Mouse (Mus musculus) MEL (cell line): ENCODE results near the gene Hlf. TPM values are rescaled to one million over a fixed set of nuclear protein-coding genes. Genes with fewer than 3 reads are reported as not detected.

Experiments
- DNase-seq: peaks from one replicate; pipeline ENCODE4 v3.0.0; 2011; ENCODE audit warnings: low read depth, low spot score
- H3K27ac ChIP-seq: 2 replicates; pipeline ENCODE4 v1.5.1; 2012; ENCODE audit warnings: low read depth, mild to moderate bottlenecking, control low read depth, low read length, moderate library complexity; ENCODE audit not compliant: control insufficient read depth
- H3K27me3 ChIP-seq, 2 experiments: fragments of 150-350 bp in 1 of 2; sonication (generic) in 1 of 2; 2 replicates each; pipeline ENCODE4 v1.6.1; 2012; ENCODE audit warnings: low read length in 2 of 2, mild to moderate bottlenecking in 2 of 2, improper control_type of control experiment in 1 of 2, moderate library complexity in 1 of 2; ENCODE audit not compliant: insufficient read depth in 2 of 2, control insufficient read depth in 1 of 2
- H3K36me3 ChIP-seq, 2 experiments: 2 replicates each; pipeline ENCODE4 v1.6.1; 2012 to 2014; ENCODE audit warnings: low read length in 2 of 2, improper control_type of control experiment in 1 of 2, inconsistent platforms in 1 of 2, mild to moderate bottlenecking in 1 of 2; ENCODE audit not compliant: insufficient read depth in 2 of 2, control insufficient read depth in 1 of 2
- H3K4me1 ChIP-seq, 2 experiments: fragments of 150-350 bp in 1 of 2; sonication (generic) in 1 of 2; 2 replicates each; pipeline ENCODE4 v1.6.1; 2012; ENCODE audit warnings: low read length in 2 of 2, improper control_type of control experiment in 1 of 2, mild to moderate bottlenecking in 1 of 2; ENCODE audit not compliant: insufficient read depth in 2 of 2, control insufficient read depth in 1 of 2
- H3K4me3 ChIP-seq, 2 experiments: fragments of 150-350 bp in 1 of 2; sonication (generic) in 1 of 2; 2 replicates each; pipeline ENCODE4 v1.5.1; 2012; ENCODE audit warnings: low read depth in 2 of 2, low read length in 2 of 2, mild to moderate bottlenecking in 2 of 2, moderate library complexity in 2 of 2, control low read depth in 1 of 2, improper control_type of control experiment in 1 of 2; ENCODE audit not compliant: control insufficient read depth in 1 of 2, insufficient read depth in 1 of 2
- H3K79me2 ChIP-seq: 2 replicates; pipeline ENCODE4 v1.6.1; 2012; ENCODE audit warnings: mild to moderate bottlenecking, low read length, moderate library complexity; ENCODE audit not compliant: control insufficient read depth, poor library complexity, insufficient read depth
- H3K9ac ChIP-seq: 2 replicates; pipeline ENCODE4 v1.6.1; 2012; ENCODE audit warnings: low read depth, mild to moderate bottlenecking, control low read depth, low read length, moderate library complexity; ENCODE audit not compliant: control insufficient read depth, poor library complexity, severe bottlenecking
- H3K9me3 ChIP-seq: fragments of 150-350 bp; sonication (generic); replicated peaks from 2 replicates; pipeline ENCODE4 v1.6.1; 2012; ENCODE audit warnings: mild to moderate bottlenecking, low read length, improper control_type of control experiment, moderate library complexity; ENCODE audit not compliant: insufficient read depth
- BHLHE40 ChIP-seq: IDR thresholded peaks from 2 replicates; pipeline ENCODE4 v1.6.1; 2012; ENCODE audit warnings: low read depth, mild to moderate bottlenecking, inconsistent platforms, low read length, improper control_type of control experiment, borderline replicate concordance
- CHD1 ChIP-seq: IDR thresholded peaks from 2 replicates; pipeline ENCODE4 v1.6.1; 2012; ENCODE audit warnings: low read depth, mild to moderate bottlenecking, inconsistent platforms, low read length, improper control_type of control experiment
- CHD2 ChIP-seq: IDR thresholded peaks from 2 replicates; pipeline ENCODE4 v1.6.1; 2011; ENCODE audit warnings: low read length, improper control_type of control experiment
- CTCF ChIP-seq, 3 experiments: IDR thresholded peaks in 2 of 3; conservative IDR thresholded peaks in 1 of 3; 2 replicates each; pipeline ENCODE4 v1.5.1; 2011 to 2012; ENCODE audit warnings: low read length in 3 of 3, low read depth in 2 of 3, mild to moderate bottlenecking in 2 of 3, improper control_type of control experiment in 1 of 3, inconsistent platforms in 1 of 3, mixed read lengths in 1 of 3, moderate library complexity in 1 of 3; ENCODE audit not compliant: control insufficient read depth in 1 of 3, insufficient read depth in 1 of 3, poor library complexity in 1 of 3, severe bottlenecking in 1 of 3
- E2F4 ChIP-seq: IDR thresholded peaks from 2 replicates; pipeline ENCODE4 v1.6.1; 2011; ENCODE audit warnings: low read depth, low read length, improper control_type of control experiment, borderline replicate concordance
- EP300 ChIP-seq, 2 experiments: IDR thresholded peaks; 2 replicates each; pipeline ENCODE4 v1.6.1; 2011; ENCODE audit warnings: improper control_type of control experiment in 2 of 2, low read length in 2 of 2, low read depth in 1 of 2, mild to moderate bottlenecking in 1 of 2
- GABPA ChIP-seq: IDR thresholded peaks from 2 replicates; pipeline ENCODE4 v1.6.1; 2012; ENCODE audit warnings: low read depth, mild to moderate bottlenecking, inconsistent platforms, low read length, improper control_type of control experiment, moderate library complexity
- GATA1 ChIP-seq: IDR thresholded peaks from 2 replicates; pipeline ENCODE4 v1.6.1; 2011; ENCODE audit warnings: low read depth, low read length, improper control_type of control experiment
- KAT2A ChIP-seq: conservative IDR thresholded peaks from 2 replicates; pipeline ENCODE4 v1.6.1; 2012; ENCODE audit warnings: low read depth, low read length, improper control_type of control experiment, inconsistent platforms
- MAFK ChIP-seq: IDR thresholded peaks from 2 replicates; pipeline ENCODE4 v1.6.1; 2011; ENCODE audit warnings: low read depth, mild to moderate bottlenecking, low read length, improper control_type of control experiment, borderline replicate concordance
- MEF2A ChIP-seq: IDR thresholded peaks from 2 replicates; pipeline ENCODE4 v1.6.1; 2014; ENCODE audit warnings: low read depth, mild to moderate bottlenecking, inconsistent platforms, low read length, improper control_type of control experiment; ENCODE audit not compliant: poor library complexity, insufficient replicate concordance, severe bottlenecking; ENCODE audit errors: extremely low read depth
- POLR2A ChIP-seq, 2 experiments: IDR thresholded peaks; 2 replicates each; pipeline ENCODE4 v1.6.1; 2011 to 2012; ENCODE audit warnings: low read length in 2 of 2, mild to moderate bottlenecking in 2 of 2, control low read depth in 1 of 2, improper control_type of control experiment in 1 of 2, low read depth in 1 of 2, moderate library complexity in 1 of 2; ENCODE audit not compliant: control insufficient read depth in 1 of 2, insufficient read depth in 1 of 2, poor library complexity in 1 of 2
- POLR2AphosphoS5 ChIP-seq: IDR thresholded peaks from 2 replicates; pipeline ENCODE4 v1.6.1; 2012; ENCODE audit warnings: low read depth, borderline replicate concordance, mild to moderate bottlenecking, inconsistent platforms, low read length, moderate library complexity, mixed read lengths
- RAD21 ChIP-seq: IDR thresholded peaks from 2 replicates; pipeline ENCODE4 v1.6.1; 2011; ENCODE audit warnings: mild to moderate bottlenecking, low read depth, low read length, improper control_type of control experiment
- RCOR1 ChIP-seq: IDR thresholded peaks from 2 replicates; pipeline ENCODE4 v1.6.1; 2012; ENCODE audit warnings: low read depth, mild to moderate bottlenecking, inconsistent platforms, low read length, improper control_type of control experiment
- SIN3A ChIP-seq: IDR thresholded peaks from 2 replicates; pipeline ENCODE4 v1.6.1; 2012; ENCODE audit warnings: low read length, improper control_type of control experiment, inconsistent platforms
- SMC3 ChIP-seq: IDR thresholded peaks from 2 replicates; pipeline ENCODE4 v1.6.1; 2011; ENCODE audit warnings: low read depth, low read length, improper control_type of control experiment
- TBP ChIP-seq: IDR thresholded peaks from 2 replicates; pipeline ENCODE4 v1.8.0; 2011; ENCODE audit warnings: low read depth, low read length, improper control_type of control experiment
- TCF12 ChIP-seq: IDR thresholded peaks from 2 replicates; pipeline ENCODE4 v1.6.1; 2014; ENCODE audit warnings: low read depth, mild to moderate bottlenecking, inconsistent platforms, low read length, improper control_type of control experiment, moderate library complexity
- UBTF ChIP-seq: IDR thresholded peaks from 2 replicates; pipeline ENCODE4 v1.6.1; 2012; ENCODE audit warnings: low read depth, mild to moderate bottlenecking, inconsistent platforms, low read length, improper control_type of control experiment, moderate library complexity, borderline replicate concordance; ENCODE audit not compliant: insufficient read depth
- USF1 ChIP-seq: IDR thresholded peaks from 2 replicates; pipeline ENCODE4 v1.6.1; 2014; ENCODE audit warnings: low read depth, mild to moderate bottlenecking, inconsistent platforms, low read length, improper control_type of control experiment, moderate library complexity
- ZKSCAN1 ChIP-seq: IDR thresholded peaks from 2 replicates; pipeline ENCODE4 v1.6.1; 2012; ENCODE audit warnings: low read depth, mild to moderate bottlenecking, inconsistent platforms, low read length, improper control_type of control experiment, moderate library complexity
- ZNF384 ChIP-seq: IDR thresholded peaks from 2 replicates; pipeline ENCODE4 v1.6.1; 2012; ENCODE audit warnings: low read depth, mild to moderate bottlenecking, inconsistent platforms, low read length, improper control_type of control experiment
- polyA plus RNA-seq, 2 experiments: library from polyadenylated mRNA; stranded (reverse) in 1 of 2; unstranded in 1 of 2; fragments of >175 nt in 1 of 2; fragments of >200 nt in 1 of 2; gene quantifications; 2 replicates each; pipeline versions ENCODE4 v1.2.1 to v1.2.4; 2012; ENCODE audit warnings: low replicate concordance in 2 of 2, low read depth in 1 of 2; ENCODE audit not compliant: insufficient read length in 2 of 2, insufficient read depth in 1 of 2, missing spikeins in 1 of 2
- total RNA-seq: library from RNA; depleted of rRNA; stranded (reverse); fragments of 300-350 nt; gene quantifications from 2 replicates; pipeline ENCODE4 v1.2.3, GENCODE M21; 2012

Hlf gene
- total and polyA plus RNA-seq, 3 experiments = 0.42 to 1.5 TPM; not detected in 1

DNA sequence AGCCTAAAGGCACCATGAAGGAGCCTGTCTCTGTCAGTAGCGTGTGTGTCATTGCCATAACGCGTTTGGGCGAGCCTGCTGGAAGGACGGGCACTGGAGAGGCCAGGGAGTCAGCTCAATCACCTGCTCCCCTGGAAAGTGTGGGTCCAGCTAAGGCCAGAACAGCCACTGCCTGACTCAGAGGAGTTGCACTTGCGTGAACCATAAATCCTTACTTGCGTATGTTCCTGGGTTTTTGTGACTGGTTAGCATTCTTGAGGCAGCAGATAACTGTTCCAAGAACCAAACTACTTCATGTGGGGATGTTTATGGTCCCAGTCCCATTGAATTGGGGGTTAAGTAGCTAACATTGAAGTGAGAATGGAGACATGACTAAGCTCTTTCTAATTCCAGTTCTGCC lies 38.0 kb downstream of the Hlf start:
- Histone ChIP-seq H3K36me3 (no peaks in the 10 kb centered on the region), H3K27ac (no peak overlapping the region), H3K9me3 (no peaks in the 10 kb centered on the region), H3K4me1 (no peaks in the 10 kb centered on the region), H3K4me3 (no peak overlapping the region), H3K9ac (no peak overlapping the region), H3K27me3 (no peaks in the 10 kb centered on the region), H3K79me2 (no peaks in the 10 kb centered on the region)
- no peak for TF ChIP-seq E2F4
- TF ChIP-seq CTCF (IDR thresholded peaks at IDR 0.05 in 2 of 3, conservative IDR thresholded peaks at IDR 0.05 in 1 of 3; ENCODE audit: control insufficient read depth in 1 of 3, insufficient read depth in 1 of 3, low read depth in 2 of 3, low read length in 3 of 3, poor library complexity in 1 of 3, severe bottlenecking in 1 of 3) = no peak
- no peak for TF ChIP-seq CHD1
- TF ChIP-seq EP300 (IDR thresholded peaks at IDR 0.05; ENCODE audit: low read depth in 1 of 2, low read length in 2 of 2) = no peak
- no peak for TF ChIP-seq MEF2A
- no peak for TF ChIP-seq POLR2AphosphoS5
- no peak for TF ChIP-seq ZNF384
- TF ChIP-seq RCOR1 = no peak
- no peak for DNase-seq

DNA sequence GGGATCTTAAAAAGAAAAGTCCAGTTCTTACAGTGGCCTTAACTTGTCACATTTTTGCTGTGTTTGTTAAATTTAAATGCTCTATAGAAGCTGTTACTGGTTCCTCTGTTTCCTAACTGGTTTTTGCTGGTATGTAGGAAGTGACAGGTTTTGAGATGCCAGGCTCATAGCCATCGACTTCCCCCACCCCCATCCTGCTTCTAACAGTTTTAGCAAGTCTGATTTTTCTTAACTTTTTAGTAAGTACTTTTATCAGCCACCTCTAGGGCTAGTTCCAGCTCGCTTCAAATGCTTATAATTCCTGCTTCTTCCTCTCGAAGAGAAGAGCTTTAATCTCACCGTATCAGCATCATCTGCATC lies 40.6 kb downstream of the Hlf start:
- Histone ChIP-seq H3K9ac (no peak overlapping the region), H3K4me1 (no peaks in the 10 kb centered on the region), H3K79me2 (no peaks in the 10 kb centered on the region), H3K27me3 (no peaks in the 10 kb centered on the region), H3K4me3 (no peak overlapping the region), H3K9me3 (no peaks in the 10 kb centered on the region), H3K27ac (no peak overlapping the region), H3K36me3 (no peaks in the 10 kb centered on the region)
- DNase-seq = no peak
- TF ChIP-seq EP300 (IDR thresholded peaks at IDR 0.05; ENCODE audit: low read depth in 1 of 2, low read length in 2 of 2) = no peak
- no peak for TF ChIP-seq E2F4
- TF ChIP-seq TCF12 = no peak
- TF ChIP-seq KAT2A = no peak
- TF ChIP-seq BHLHE40 = no peak
- TF ChIP-seq GATA1 = no peak

DNA sequence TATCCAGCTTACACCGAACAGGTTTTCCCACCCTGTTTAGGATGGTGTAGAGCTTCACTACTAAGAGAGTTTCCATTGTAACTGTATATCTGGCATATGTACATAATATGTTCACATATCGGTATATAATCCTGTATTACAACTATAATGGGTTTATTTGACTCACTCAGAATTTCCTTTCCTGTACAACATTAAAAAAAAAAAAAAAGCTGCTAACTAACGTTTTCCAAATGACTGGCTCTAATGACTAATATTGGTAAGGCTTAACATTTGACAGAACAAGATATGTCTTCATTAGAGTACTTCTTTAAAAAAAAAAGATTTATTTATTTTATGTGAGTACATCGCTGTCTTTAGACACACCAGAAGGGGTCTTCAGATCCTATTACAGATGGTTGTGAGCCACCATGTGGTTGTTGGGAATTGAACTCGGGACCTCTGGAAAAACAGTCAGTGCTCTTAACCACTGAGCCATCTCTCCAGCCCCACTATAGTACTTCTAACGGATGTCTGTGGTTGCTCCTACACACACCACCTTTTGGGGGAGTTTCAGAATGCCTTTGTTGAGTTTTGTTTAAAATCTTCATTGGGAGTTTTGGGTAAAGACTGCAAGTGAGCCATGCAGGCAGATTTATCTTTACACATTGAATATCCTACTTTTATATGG lies 41.1 kb downstream of the Hlf start:
- no peak overlapping the region for H3K27ac ChIP-seq
- H3K27me3 ChIP-seq = no peaks in the 10 kb centered on the region
- no peak overlapping the region for H3K4me3 ChIP-seq
- H3K79me2 ChIP-seq = no peaks in the 10 kb centered on the region
- H3K36me3 ChIP-seq = no peaks in the 10 kb centered on the region
- no peaks in the 10 kb centered on the region for H3K4me1 ChIP-seq
- H3K9ac ChIP-seq = no peak overlapping the region
- TF ChIP-seq SMC3 = no peak
- TF ChIP-seq CHD1 = no peak
- no peak for TF ChIP-seq ZNF384
- TF ChIP-seq MEF2A = no peak
- no peak for TF ChIP-seq BHLHE40
- no peak for TF ChIP-seq KAT2A
- TF ChIP-seq TBP = no peak
- no peak for TF ChIP-seq SIN3A
- no peak for TF ChIP-seq USF1
- no peak for TF ChIP-seq MAFK
- no peak for TF ChIP-seq ZKSCAN1
- no peak for TF ChIP-seq RAD21
- no peak for TF ChIP-seq UBTF
- no peak for TF ChIP-seq POLR2A (IDR thresholded peaks at IDR 0.05; ENCODE audit: control insufficient read depth in 1 of 2, insufficient read depth in 1 of 2, low read depth in 1 of 2, low read length in 2 of 2, poor library complexity in 1 of 2)
- no peak for TF ChIP-seq GABPA
- TF ChIP-seq CHD2 = no peak
- no peak for TF ChIP-seq E2F4
- H3K9me3 ChIP-seq = no peaks in the 10 kb centered on the region
- DNase-seq = no peak
